Mouse (Mus musculus) limb, embryonic 10.5 days (tissue): Measurements from ENCODE around the gene Chmp2a. TPM values are rescaled to one million over a fixed set of nuclear protein-coding genes. Genes with fewer than 3 reads are reported as not detected.

Experiments
- DNase-seq: peaks from one replicate; pipeline ENCODE4 v3.0.0-alpha.2; 2017; ENCODE audit warnings: low spot score
- H3K27ac ChIP-seq: fragments of 300-500 bp; sonication (generic); 2 replicates; pipeline ENCODE4 v1.5.1; 2016; ENCODE audit warnings: mild to moderate bottlenecking
- H3K27me3 ChIP-seq: fragments of 300-500 bp; sonication (generic); 2 replicates; pipeline ENCODE4 v1.6.1; 2016; ENCODE audit warnings: low read depth, mild to moderate bottlenecking; ENCODE audit not compliant: poor library complexity, severe bottlenecking
- H3K36me3 ChIP-seq: fragments of 300-500 bp; sonication (generic); 2 replicates; pipeline ENCODE4 v1.6.1; 2016; ENCODE audit warnings: mild to moderate bottlenecking, moderate library complexity
- H3K4me1 ChIP-seq: fragments of 300-500 bp; sonication (generic); 2 replicates; pipeline ENCODE4 v1.6.1; 2016
- H3K4me3 ChIP-seq: fragments of 300-500 bp; sonication (generic); 2 replicates; pipeline ENCODE4 v1.5.1; 2016; ENCODE audit warnings: mild to moderate bottlenecking, moderate library complexity
- H3K9me3 ChIP-seq: fragments of 300-500 bp; sonication (generic); replicated peaks from 2 replicates; pipeline ENCODE4 v1.6.1; 2016; ENCODE audit warnings: mild to moderate bottlenecking
- WGBS: fragments of 180-500 bp; shearing (Covaris S2); methylation state at CpG from one replicate; pipeline ENCODE4 v1.1.7; 2016; 5-methylcytosine and 5-hydroxymethylcytosine counted together
- polyA plus RNA-seq: library from polyadenylated mRNA; unstranded; fragments of >200 nt; fragmentation: Nextera tagmentation; extraction: Ambion mirVana; gene quantifications from 2 replicates; pipeline ENCODE4 v1.2.1, GENCODE M21; 2016

The Chmp2a gene
- polyA plus RNA-seq, 1 experiment from 2014 or later = 84.2 TPM

DNA sequence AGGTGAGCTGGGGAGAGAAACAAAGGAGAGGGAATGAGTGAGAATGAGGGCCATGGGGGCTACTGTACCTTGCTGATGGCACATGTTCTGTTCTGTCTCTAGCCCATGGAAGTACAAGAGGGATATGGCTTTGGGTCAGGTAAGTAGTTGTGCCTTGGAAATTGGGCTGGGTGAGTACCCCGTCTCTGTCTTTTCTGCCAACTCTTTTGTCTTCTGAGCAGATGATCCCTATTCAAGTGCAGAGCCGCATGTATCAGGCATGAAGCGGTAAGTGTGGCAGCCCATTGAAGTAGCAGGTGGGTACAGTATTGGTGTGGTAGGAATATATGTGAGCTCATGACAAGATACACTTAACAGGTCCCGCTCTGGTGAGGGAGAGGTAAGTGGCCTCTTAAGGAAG lies 5.6 kb downstream of the Chmp2a start:
- Histone ChIP-seq H3K4me1 (peaks cover 32% of the 10 kb centered on the region), H3K27me3 (no peaks in the 10 kb centered on the region), H3K9me3 (no peaks in the 10 kb centered on the region), H3K4me3 (no peak overlapping the region), H3K27ac (no peak overlapping the region), H3K36me3 (peaks cover 92% of the 10 kb centered on the region)
- no peak for DNase-seq
- WGBS = 92% methylated on average over 4 of the region's 4 CpGs

DNA sequence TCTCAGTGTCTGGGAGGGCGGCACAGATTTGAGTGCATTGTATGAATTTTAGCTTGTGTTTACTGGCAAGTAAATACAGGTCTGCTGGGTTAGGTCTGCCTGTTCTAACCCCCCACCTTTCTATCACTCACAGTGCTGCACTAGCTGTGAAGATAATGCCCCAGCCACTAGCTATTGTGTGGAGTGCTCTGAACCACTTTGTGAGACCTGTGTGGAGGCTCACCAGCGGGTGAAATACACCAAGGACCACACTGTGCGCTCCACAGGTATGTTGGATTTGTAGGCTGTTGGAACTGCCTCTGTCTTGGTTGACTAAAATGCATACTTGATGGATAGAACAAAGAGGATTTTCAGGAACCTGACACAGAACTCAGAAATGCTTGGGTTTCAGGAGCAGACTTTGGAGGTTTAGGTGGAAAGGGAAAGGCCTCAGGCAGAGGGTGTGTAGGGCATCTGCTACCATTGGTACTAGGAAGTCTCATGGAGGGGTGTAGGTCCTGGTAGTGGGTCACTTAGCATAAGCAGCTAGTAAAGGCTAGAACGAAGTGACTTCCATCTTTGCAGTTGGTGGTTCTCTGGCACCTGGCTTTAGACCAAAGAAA lies 9.0 kb downstream of the Chmp2a start:
- no peak for DNase-seq
- 31% methylated on average over 4 of the region's 4 CpGs for WGBS
- Histone ChIP-seq H3K27me3 (no peaks in the 10 kb centered on the region), H3K4me3 (peak overlapping the region; percentile 99), H3K36me3 (peaks cover 58% of the 10 kb centered on the region), H3K9me3 (no peaks in the 10 kb centered on the region), H3K4me1 (peaks cover 28% of the 10 kb centered on the region), H3K27ac (peak overlapping the region; percentile 100)

DNA sequence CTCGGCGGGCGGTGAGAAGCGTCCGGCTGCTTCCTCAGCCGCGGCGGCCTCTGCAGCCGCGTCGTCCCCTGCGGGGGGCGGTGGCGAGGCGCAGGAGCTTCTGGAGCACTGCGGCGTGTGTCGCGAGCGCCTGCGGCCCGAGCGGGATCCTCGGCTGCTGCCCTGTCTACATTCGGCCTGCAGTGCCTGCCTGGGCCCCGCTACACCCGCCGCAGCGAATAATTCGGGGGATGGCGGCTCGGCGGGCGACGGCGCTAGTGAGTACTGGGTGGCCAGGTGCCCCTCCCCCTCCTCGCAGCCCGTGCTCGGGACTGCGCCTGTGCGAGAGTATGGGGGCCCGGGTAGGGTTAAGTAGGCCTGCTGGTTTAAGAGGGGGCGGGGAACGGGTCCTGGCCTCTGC lies 9.8 kb downstream of the Chmp2a start:
- Histone ChIP-seq H3K27me3 (no peaks in the 10 kb centered on the region), H3K9me3 (no peaks in the 10 kb centered on the region), H3K4me1 (peaks cover 28% of the 10 kb centered on the region), H3K27ac (peak overlapping the region; percentile 100), H3K36me3 (peaks cover 50% of the 10 kb centered on the region), H3K4me3 (peak overlapping the region; percentile 99)
- peak; percentile 85 for DNase-seq
- WGBS = under 1% methylated on average over 43 of the region's 44 CpGs

DNA sequence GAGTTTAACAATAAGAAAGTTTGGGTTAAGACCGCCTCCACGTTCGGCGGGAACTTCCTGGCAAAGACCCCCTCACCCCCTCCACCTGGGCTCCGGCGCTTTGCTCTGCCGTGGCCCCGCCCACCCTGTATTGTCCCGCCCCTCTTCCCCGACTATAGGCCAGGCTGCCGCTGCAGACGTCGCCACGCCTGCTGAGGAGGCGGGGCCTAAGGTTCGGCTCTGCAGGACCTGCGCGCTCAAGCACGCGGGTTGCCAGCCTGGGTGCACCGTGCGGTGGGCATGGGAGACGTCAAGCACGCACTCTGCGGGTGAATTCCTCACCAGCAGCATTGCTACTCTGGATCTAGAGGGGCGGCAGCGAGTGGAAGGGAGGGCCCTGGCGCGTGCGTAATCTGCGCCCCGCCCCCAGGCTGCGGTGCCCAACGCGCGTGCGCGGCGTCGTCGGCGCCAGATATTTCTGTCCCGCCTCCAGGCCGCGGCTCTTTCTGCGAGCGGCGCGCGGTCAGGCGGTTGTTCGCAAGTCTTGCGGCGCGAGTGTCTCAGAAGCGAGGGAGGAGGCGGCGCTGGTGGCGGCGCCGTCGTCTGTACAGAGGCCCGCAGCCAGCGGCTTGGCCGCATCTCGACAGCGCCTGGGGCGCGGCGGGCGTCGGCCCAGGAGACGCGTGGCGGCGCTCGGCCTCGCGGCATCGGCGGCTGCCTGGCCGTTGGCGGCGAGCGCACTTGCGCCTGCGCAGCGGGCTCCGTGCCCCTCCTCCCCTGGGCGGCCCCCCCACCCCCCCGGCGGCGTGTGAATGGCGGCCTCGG lies 10.5 kb downstream of the Chmp2a start:
- Histone ChIP-seq H3K4me1 (peaks cover 28% of the 10 kb centered on the region), H3K36me3 (peaks cover 44% of the 10 kb centered on the region), H3K9me3 (no peaks in the 10 kb centered on the region), H3K27me3 (no peaks in the 10 kb centered on the region), H3K4me3 (peak overlapping the region; percentile 99), H3K27ac (peak overlapping the region; percentile 100)
- DNase-seq = peak; percentile 96
- WGBS = under 1% methylated on average over 95 of the region's 95 CpGs

DNA sequence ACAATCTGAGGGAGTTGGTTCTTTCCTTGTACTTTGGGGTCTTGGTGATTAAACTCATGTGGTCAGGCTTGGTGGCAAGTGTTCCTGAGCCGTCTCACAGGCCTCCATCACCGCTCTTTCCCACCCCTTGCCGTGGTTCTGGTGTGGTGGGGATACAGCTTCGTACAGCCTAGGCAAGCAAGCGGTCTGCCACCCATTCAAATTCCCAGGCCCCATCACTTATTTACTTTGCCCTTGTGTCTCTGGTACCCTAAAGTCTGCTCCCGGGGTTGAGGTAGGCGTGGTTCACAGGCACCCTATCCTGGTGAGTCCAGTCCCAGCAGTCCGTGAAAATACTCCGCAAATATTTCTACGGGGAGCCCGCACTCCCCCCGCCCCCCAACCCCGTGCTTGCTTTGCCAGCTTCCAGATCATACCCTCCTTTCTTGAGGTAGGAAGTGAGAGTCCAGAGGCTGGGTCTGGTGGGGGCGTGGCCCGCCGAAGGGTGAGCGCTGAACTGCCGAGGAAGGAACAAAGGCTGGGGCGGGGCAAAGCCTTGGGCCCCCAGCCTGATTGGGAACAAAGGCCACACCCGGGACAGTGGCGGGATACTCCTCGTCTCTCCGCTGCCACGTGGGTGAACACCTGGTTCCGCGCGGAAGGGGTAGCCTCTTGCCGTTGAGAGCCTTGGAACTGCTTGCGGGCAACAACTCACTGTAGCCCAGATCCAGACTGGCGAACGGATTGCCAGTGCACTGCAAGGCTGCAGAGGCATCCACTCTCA lies 11.7 kb downstream of the Chmp2a start:
- peak overlapping the region; percentile 100 for H3K27ac ChIP-seq
- H3K4me1 ChIP-seq = peaks cover 28% of the 10 kb centered on the region
- no peaks in the 10 kb centered on the region for H3K9me3 ChIP-seq
- 4% methylated on average over 31 of the region's 31 CpGs for WGBS
- peaks cover 32% of the 10 kb centered on the region for H3K36me3 ChIP-seq
- peak; percentile 96 for DNase-seq
- H3K27me3 ChIP-seq = no peaks in the 10 kb centered on the region
- H3K4me3 ChIP-seq = peak overlapping the region; percentile 99

DNA sequence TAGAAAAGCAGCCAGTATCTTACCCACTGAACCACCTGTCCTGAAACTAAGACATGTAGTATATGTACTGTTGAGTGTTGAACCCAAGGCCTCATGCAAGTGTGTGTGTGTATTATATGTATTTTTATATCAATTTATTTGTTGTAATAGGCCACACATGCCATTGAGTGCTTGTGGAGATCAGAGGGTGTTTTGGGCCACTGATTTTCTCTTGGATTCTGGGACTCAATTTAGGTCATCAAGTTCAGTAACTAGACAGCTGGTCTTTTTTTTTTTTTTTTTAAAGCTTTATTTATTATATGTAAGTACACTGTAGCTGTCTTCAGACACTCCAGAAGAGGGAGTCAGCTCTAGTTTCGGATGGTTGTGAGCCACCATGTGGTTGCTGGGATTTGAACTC lies 19.4 kb downstream of the Chmp2a start:
- no peaks in the 10 kb centered on the region for H3K36me3 ChIP-seq
- no peaks in the 10 kb centered on the region for H3K27me3 ChIP-seq
- H3K9me3 ChIP-seq = no peaks in the 10 kb centered on the region
- 89% methylated on average over 1 of the region's 1 CpGs for WGBS
- no peak overlapping the region for H3K4me3 ChIP-seq
- H3K4me1 ChIP-seq = peaks cover 5% of the 10 kb centered on the region
- no peak overlapping the region for H3K27ac ChIP-seq
- DNase-seq = no peak

DNA sequence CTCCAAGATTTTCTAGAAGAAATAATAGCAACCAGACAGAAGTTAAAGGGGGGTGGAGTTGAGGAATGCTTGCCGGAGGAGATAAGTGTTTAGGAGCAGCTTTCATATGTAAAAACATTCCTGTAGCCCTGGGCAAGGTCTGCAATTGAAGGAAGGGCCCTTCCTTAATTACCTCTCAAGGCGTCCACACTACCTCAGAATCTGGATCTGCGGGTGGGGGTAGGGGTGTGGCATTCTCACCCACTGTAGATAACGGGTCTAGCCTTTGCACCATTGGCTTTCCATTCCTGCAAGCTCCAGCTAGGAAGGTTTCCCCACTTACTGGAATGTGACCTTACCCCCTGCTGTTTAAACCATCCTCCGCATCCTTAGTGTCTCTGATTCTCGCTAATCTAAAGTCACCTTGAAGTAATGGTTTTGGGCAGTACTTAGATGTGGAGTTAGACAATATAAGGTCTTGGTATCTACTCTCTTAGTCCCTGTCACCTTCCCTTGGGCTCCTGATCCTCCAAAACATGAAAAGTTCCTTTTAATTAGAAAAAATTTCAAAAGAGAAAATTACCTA lies 20.2 kb downstream of the Chmp2a start:
- WGBS = 38% methylated on average over 6 of the region's 6 CpGs
- H3K4me3 ChIP-seq = no peak overlapping the region
- no peaks in the 10 kb centered on the region for H3K27me3 ChIP-seq
- DNase-seq = no peak
- H3K27ac ChIP-seq = no peak overlapping the region
- no peaks in the 10 kb centered on the region for H3K9me3 ChIP-seq
- H3K4me1 ChIP-seq = peaks cover 6% of the 10 kb centered on the region
- H3K36me3 ChIP-seq = no peaks in the 10 kb centered on the region

DNA sequence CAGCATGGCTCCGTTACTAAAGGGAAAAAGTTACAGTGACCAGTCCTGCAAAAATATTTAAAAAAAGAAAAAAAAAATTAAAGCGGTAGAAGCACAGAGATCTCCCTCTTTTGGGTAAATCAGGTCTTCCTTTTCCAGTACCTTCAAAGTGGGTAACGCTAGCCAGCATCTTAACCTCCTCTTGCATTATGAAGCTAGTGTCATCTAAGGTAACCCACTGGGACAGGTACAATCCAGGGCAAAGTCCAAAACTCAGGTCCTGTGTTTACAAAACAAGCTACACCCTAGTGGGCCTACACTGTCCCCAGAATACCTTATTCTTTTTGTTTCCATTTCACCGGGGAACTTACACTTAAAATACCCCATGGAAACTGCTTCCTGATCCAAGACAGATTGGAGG lies 20.9 kb downstream of the Chmp2a start:
- no peaks in the 10 kb centered on the region for H3K27me3 ChIP-seq
- H3K9me3 ChIP-seq = no peaks in the 10 kb centered on the region
- H3K4me1 ChIP-seq = peaks cover 9% of the 10 kb centered on the region
- 74% methylated on average over 4 of the region's 4 CpGs for WGBS
- no peak overlapping the region for H3K27ac ChIP-seq
- H3K4me3 ChIP-seq = no peak overlapping the region
- no peaks in the 10 kb centered on the region for H3K36me3 ChIP-seq
- no peak for DNase-seq

DNA sequence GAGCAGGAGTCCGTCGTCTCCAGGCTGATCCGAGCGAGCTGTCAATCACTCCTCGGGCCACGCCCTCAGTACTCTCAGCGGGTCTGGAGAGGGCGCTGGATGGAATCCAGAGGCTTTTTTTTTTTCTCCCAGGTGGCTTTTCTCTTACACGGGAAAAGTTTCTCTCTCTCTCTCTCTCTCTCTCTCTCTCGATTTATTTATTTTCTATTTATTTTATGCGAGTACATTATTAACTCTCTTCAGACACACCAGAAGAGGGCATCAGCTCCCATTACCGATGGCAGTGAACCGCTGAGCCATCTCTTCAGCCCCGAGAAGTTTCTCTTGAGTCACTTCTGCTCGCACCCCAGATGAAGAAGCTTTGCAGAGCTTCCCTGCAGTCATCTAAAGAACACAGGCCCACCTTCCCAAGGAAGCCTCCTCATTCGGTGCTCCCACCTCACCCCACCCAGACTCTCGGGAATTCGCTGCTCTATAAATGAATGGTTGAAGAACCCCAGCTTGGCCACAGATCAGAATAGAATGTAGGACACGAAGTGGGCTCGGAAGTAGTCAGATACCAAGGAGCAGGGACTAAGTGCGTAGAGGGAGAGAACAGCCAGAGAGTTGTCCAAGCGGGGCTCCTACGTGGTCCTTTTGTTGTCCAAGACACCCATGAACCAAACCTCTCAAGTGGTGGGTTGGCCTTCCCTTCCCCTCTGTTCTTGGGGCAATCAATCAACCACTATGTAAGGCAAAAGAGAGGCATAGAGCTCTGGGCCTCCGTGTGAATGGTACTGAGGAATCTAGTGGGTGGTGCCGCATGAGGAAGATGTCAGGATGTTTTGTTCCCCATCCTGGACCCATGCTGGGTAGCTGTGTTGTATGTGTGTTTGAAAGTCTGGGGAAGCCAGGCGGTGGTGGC lies 24.4 kb downstream of the Chmp2a start, which contains the start of gene Zbtb45:
Zbtb45 (minus strand) TSS at position 30 of the 904 bp plus-strand sequence.
- DNase-seq = no peak
- peaks cover 31% of the 10 kb centered on the region for H3K4me1 ChIP-seq
- 21% methylated on average over 26 of the region's 26 CpGs for WGBS
- H3K36me3 ChIP-seq = peaks cover 29% of the 10 kb centered on the region
- peaks cover 27% of the 10 kb centered on the region for H3K27me3 ChIP-seq
- peak within 1 kb of the TSS; percentile 92 for H3K27ac ChIP-seq
- H3K4me3 ChIP-seq = peak within 1 kb of the TSS; percentile 65
- H3K9me3 ChIP-seq = no peaks in the 10 kb centered on the region

DNA sequence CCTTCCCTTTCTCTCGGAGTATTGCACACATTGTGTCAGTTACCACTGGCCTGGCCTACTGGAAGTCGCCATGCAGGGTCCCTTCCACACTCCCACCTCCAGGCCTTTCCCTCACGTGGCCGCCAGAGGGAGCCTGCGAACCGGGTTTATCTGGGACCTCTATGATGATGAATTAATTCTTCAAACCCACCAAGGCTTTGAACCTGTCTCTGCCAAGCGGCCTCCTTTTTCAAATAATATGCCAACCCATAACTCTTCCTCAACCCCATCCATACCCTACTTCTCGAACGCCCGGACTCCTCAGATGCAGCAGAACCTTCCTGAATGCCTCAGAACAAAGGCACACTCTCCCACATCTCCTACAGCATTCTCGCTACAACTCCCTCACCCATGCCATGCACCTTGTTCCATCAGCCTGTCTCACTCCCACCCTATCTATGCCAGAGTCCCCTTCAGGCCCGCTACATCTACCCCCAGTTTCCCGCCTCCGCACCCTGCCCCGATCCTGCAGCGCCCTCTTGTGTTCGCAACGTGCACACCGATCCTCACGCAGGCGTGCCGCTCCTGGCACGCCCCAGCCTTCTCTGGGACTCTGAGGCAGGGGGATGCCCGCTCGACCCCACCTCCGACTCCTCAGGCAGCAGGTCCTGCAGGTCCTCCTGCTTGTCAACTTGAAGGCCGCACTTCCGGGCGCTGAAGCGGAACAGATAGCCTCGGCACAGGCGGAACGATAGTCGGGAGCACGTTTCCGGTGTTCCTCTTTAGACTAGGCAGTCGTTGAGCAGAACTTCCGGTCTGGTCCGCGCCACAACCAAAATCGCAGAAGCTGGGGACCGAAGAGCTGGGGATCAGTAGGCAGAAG lies 25.2 kb downstream of the Chmp2a start:
- WGBS = under 1% methylated on average over 42 of the region's 42 CpGs
- DNase-seq = peak; percentile 98
- Histone ChIP-seq H3K4me3 (peak overlapping the region; percentile 65), H3K9me3 (no peaks in the 10 kb centered on the region), H3K36me3 (peaks cover 37% of the 10 kb centered on the region), H3K4me1 (peaks cover 31% of the 10 kb centered on the region), H3K27me3 (peaks cover 27% of the 10 kb centered on the region), H3K27ac (peak overlapping the region; percentile 92)

DNA sequence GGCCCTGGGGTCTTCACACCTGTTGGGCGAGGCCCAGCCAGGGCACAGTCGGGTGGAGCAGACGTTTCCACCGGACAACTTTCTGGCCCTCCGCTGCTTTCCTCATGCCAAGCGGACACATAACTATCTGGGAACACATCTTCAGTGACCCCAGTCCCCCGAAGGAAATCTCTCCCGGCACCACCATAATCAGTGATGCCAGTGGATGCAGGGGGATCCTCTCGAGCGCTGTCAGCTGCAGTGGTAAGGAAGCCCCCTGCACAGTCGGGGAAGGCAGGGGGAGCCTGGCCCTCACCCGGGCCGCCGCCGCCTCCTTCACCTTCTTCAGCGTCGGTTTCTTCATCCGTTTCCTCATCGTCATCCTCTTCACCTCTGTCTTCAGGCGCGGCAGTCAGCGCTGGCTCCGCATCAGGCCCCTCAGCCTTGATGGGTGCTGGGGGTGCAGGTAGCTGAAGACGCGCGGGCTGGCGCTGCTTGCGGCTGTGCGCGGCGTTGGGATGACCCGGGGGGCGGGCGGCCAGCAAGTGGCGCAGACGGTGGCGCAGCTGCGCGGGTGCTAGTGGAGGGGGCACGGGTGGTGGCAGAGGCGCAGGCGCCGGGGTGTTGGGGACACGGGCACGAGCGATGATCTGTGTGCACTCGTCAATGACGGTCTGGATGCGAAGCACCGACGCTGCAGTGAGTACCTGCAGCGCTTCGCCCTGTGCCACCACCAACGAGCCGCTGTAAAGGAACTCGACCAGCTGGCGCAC lies 27.1 kb downstream of the Chmp2a start:
- Histone ChIP-seq H3K9me3 (no peaks in the 10 kb centered on the region), H3K36me3 (peaks cover 40% of the 10 kb centered on the region), H3K27ac (no peak overlapping the region), H3K4me3 (peak overlapping the region; percentile 37), H3K4me1 (peaks cover 31% of the 10 kb centered on the region), H3K27me3 (peaks cover 27% of the 10 kb centered on the region)
- no peak for DNase-seq
- 22% methylated on average over 57 of the region's 57 CpGs for WGBS
